Mouse (Mus musculus): Measurements from ENCODE around the gene Akap1. TPM values are rescaled to one million over a fixed set of nuclear protein-coding genes. Genes with fewer than 3 reads are reported as not detected.

Akap1 gene
- total RNA-seq, 2 experiments from 2014 or later: 54.5 to 82.7 TPM

GRCm38 (mm10) chr11:88844384-88844783, 20.0 kb downstream of the Akap1 start:
- DNase-seq (ENCODE audit: low spot score): peak; percentile 37

GRCm38 (mm10) chr11:88843305-88843704, 21.1 kb downstream of the Akap1 start:
- no peak for DNase-seq (ENCODE audit: low spot score)

GRCm38 (mm10) chr11:88842315-88842975, 21.9 kb downstream of the Akap1 start:
- no peak for DNase-seq (ENCODE audit: low spot score)

GRCm38 (mm10) chr11:88841406-88841805, 23.0 kb downstream of the Akap1 start:
- DNase-seq (ENCODE audit: low spot score): peak; percentile 68

GRCm38 (mm10) chr11:88840724-88841350, 23.5 kb downstream of the Akap1 start:
- DNase-seq (ENCODE audit: low spot score): no peak

GRCm38 (mm10) chr11:88840292-88840691, 24.1 kb downstream of the Akap1 start:
- no peak for DNase-seq (ENCODE audit: low spot score)

GRCm38 (mm10) chr11:88839379-88839778, 25.0 kb downstream of the Akap1 start:
- no peak for DNase-seq (ENCODE audit: low spot score)

GRCm38 (mm10) chr11:88838630-88839029, 25.8 kb downstream of the Akap1 start:
- no peak for DNase-seq (ENCODE audit: low spot score)

- DNase-seq (ENCODE audit: low spot score): no peak
Measured at GRCm38 (mm10) chr11:88834606-88835005, 29.8 kb downstream of the Akap1 start.

GRCm38 (mm10) chr11:88834134-88834533, 30.3 kb downstream of the Akap1 start:
- no peak for DNase-seq (ENCODE audit: low spot score)

GRCm38 (mm10) chr11:88833099-88833498, 31.3 kb downstream of the Akap1 start:
- DNase-seq (ENCODE audit: low spot score): no peak

GRCm38 (mm10) chr11:88830257-88830804, 34.1 kb downstream of the Akap1 start:
- no peak for DNase-seq (ENCODE audit: low spot score)

GRCm38 (mm10) chr11:88828528-88828927, 35.9 kb downstream of the Akap1 start:
- DNase-seq (ENCODE audit: low spot score): no peak

- DNase-seq (ENCODE audit: low spot score): no peak
Measured at GRCm38 (mm10) chr11:88825909-88826308, 38.5 kb downstream of the Akap1 start.

- DNase-seq (ENCODE audit: low spot score): peak; percentile 78
Measured at GRCm38 (mm10) chr11:88822991-88823390, 41.4 kb downstream of the Akap1 start.

- DNase-seq (ENCODE audit: low spot score): no peak
Measured at GRCm38 (mm10) chr11:88822526-88822925, 41.9 kb downstream of the Akap1 start.

GRCm38 (mm10) chr11:88820742-88821576, 43.4 kb downstream of the Akap1 start:
- no peak for DNase-seq (ENCODE audit: low spot score)

GRCm38 (mm10) chr11:88820253-88820652, 44.1 kb downstream of the Akap1 start:
- DNase-seq (ENCODE audit: low spot score): no peak

- DNase-seq (ENCODE audit: low spot score): no peak
Measured at GRCm38 (mm10) chr11:88817061-88817460, 47.3 kb downstream of the Akap1 start.

GRCm38 (mm10) chr11:88803231-88804010, 61.0 kb downstream of the Akap1 start:
- DNase-seq (ENCODE audit: low spot score): no peak

- DNase-seq (ENCODE audit: low spot score): no peak
Measured at GRCm38 (mm10) chr11:88796207-88796606, 68.2 kb downstream of the Akap1 start.

Data from gastrocnemius, adult 18-20 months (tissue).